Mouse (Mus musculus) heart, adult 8-10 months (tissue): ENCODE results near the gene Rasgef1a. TPM values are rescaled to one million over a fixed set of nuclear protein-coding genes. Genes with fewer than 3 reads are reported as not detected.
A peak's percentile ranks its signal among the peaks of the same experiment; 100 is the strongest.

Source experiments
- DNase-seq: peaks from one replicate; pipeline ENCODE4 v3.0.0; 2022; ENCODE audit warnings: low spot score
- total RNA-seq, 4 experiments: library from RNA; stranded (reverse); gene quantifications; 2 replicates each; pipeline ENCODE4 v1.2.4; 2022

Gene Rasgef1a
- under 1 TPM; 0.35 to 0.69 (median 0.42) TPM for total RNA-seq

GRCm38 (mm10) chr6:118010756-118011615 is at the start of gene Rasgef1a:
TSS of gene Rasgef1a (plus strand) at chr6:118011438.
- no peak for DNase-seq

- no peak for DNase-seq
Measured at GRCm38 (mm10) chr6:117963201-117963600, 48.0 kb upstream of the Rasgef1a start.

- no peak for DNase-seq
Measured at GRCm38 (mm10) chr6:117966729-117967128, 44.5 kb upstream of the Rasgef1a start.

DNA sequence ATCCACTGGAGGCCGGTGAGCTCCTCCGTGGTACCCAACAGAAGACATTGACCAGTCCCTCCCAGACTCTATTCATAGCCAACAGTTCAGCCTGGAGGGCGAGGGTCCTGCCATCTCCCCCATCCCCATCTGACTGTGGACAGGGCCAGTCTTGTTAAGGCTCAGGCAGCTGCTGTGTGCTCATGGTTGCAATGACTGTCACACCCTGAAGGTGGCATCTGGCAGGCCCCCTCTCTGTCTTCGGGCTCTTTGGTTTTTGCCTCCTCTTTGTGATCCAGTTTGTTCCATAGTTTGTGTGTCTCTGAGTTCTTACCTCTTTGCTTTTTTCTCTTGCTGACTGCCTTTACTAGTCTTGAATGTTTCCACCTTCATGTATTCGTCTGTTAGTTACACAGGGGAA is 24.1 kb upstream of the Rasgef1a start:
- DNase-seq = no peak

DNA sequence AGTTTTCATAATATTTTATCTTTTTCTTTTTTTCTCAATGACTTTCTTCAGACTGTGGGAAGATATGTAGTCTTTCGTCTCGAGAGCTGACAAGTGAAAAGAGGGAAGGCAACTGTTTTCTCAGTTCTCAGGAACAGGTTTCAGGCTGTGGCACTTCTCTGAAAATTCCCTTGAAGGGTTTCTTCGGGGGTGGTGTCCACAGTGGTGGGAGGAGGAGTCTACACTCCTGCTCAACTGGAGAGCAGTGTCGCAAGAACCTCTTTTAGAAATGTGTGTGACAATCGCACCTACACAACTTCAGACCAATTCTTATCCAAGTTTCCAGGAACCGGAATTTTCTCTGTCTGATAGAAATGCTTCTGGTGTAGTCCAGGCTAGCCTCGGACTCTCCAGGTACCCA is 22.0 kb upstream of the Rasgef1a start:
- no peak for DNase-seq

DNA sequence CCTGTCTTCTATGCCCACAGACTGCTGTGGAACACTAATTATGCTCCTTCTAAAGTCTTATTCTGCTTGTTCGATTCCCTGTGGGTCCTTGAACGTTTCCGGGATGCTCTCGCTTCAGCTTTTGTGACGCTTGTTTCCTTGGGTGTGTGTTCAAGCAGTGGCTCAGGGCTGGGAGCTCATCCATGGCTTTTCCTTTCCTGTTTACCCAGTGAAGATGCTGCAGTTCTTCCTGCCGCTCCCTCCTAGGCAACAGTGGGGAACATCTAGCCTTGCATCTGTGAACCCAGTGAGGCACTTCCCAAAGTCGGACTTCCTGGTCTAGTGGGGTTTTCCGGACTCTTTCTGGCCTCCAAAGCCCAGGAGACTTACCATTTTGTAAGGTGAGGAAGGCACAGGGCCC is 20.6 kb upstream of the Rasgef1a start:
- no peak for DNase-seq

DNA sequence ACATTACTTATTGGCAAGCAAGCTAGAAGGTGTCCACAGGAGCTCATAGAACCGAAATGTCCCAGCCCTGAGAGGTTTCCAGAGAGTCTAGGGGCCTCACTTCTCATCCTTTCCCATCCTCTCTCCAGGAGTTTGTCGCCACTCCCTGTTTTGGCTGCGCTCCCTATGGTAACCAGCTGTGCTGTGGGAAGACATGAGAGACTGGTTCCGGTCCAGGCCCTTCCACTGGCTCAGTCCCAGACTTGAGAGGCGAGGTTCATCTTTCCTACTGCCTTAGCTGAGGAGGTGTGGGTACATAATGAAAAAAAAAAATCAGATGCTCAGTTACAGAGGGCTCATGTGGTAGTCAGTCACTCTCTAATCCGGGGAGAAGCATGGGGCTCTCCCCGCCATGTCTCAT is 19.9 kb upstream of the Rasgef1a start:
- DNase-seq = peak; percentile 19

GRCm38 (mm10) chr6:117991928-117992327 is 19.3 kb upstream of the Rasgef1a start:
- DNase-seq = no peak

DNA sequence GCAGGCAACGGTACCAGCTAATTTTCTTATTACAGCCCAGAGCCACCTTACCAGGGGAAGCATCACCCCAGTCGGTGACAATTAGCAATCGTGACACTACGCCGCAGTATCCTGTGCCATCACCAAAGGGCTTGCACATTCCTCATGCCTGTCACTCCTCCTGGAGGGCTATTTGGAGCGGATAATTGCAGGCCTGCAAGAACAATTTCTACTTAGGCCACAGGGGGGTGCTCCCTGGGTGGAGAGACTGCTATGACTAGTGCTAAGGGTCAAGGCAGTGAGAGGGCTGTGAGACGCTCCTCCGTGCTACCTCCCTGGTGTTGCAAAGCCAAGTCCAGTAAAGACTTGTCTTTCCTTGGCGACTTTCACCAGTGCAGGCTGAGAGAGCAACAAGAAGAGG is 16.1 kb upstream of the Rasgef1a start:
- DNase-seq = no peak

DNA sequence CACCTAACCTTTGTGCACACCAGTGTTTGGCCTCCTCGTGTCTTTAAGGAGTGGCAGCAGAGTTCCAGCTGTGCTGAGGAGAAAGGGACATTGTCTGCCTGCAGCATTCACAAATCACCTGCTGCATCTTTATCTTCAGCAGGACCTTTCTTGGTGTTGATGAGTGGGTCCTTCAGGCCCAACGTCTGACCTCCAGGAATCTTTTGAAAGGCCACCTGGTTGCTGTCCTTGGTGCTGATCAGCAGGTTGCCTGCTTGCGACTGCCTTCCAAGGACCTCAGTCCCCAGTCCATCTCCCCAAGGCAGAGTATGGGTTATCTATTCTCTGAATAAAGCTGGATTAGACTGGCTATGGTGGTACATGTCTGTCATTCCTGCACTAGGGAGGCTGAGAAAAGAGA is 10.0 kb upstream of the Rasgef1a start:
- no peak for DNase-seq

- DNase-seq = no peak
Measured at GRCm38 (mm10) chr6:118007302-118007701, 3.9 kb upstream of the Rasgef1a start.

GRCm38 (mm10) chr6:118007843-118008539 is 3.2 kb upstream of the Rasgef1a start:
- DNase-seq = peak; percentile 11

GRCm38 (mm10) chr6:118010256-118010655 is 982 bp upstream of the Rasgef1a start:
- no peak for DNase-seq

DNA sequence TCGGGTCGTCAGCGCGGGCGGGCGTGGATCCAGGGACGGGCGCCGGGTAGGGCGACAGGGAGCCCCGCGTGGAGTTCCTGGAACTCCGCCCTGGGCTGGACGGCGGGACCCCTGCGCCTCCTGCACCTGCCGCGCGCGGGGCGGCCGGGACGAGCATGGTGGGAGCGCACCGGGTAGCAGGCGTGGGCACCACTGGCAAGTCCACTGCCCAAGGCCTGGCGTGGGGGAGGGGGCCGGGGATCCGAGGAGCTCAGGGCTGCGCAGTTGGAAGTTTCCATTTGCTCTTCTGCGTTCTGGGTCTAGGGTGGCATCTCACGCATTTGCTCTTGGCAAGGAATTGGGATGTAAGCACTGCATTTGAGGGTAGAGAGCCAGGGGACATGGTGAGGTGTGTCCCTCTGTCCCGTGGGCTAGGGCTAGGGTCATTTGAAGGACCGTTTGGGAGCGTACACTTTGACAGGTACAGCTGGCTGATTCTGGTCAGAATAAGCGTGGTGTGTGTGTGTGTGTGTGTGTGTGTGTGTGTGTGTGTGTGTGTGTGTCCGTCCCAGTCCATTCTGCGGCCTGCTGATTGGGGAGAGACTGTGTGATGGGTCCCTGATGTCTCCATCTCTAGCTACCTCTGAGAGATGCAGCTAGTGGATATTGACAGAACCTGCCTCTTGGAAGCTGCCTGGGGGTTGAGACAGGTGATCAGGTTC is 528 bp downstream of the Rasgef1a start:
- DNase-seq = no peak

GRCm38 (mm10) chr6:118012317-118012700 is 1.1 kb downstream of the Rasgef1a start:
- DNase-seq = no peak

DNA sequence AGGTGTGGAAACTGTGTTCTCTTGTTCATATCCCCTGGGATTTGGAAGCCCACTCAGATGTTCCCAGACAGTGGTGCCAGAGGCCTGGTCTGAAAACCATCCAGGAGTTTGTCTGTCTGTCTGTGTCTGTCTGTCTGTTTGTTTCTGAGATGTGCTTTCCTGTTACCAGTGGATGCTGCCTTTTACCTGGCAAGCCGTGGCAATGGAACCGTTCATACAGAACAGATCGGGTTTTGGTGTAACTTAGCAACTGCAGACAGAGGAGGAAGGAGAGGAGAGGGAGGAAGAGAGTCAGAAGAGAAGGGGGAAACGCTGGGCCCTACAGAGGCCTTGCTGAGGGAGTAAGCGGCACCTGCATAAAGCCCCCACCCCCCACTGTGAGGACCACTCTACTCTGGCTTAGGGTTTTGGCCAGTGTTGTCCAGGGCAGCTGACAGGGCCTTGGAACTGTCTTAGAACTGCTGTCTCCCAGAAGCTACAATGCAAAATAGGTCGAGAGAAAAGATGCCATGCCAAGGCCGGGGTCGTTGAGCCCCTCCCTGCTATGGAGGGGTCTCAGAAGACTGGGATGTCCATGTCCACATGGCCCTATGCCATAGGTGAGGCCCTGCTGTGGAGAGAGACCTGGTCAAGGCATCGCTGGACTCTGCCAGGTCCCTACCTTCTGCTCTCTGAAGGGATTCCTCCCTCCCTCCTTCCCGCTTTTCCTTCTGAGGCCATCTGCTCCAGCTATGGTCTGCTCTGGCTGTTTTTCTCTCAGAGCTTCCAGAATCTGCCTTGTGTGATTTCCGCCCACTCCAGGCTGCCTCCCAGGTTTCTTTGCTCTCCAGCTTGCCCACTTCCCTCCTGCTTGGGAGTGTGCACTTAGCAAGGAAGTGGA is 2.0 kb downstream of the Rasgef1a start:
- DNase-seq = no peak

DNA sequence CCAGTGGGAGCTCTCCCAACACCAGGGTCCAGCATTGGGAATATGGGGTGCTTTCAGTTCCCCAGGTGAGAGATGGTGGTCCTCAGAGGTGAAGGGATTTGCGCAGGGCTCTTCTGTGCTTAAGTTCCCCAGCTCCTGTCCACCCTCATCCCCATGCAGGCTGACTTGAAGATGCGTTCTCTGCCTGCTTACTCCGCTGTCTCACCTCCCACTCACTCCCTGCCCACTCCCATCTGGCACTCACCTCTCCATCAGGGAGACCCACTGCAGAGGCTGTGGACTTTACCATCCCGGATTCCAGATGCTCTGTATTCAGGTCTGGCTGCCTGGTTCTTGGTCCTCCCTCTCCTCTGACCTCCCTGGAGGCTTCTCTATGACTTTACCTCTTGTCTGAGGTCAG is 3.6 kb downstream of the Rasgef1a start:
- DNase-seq = no peak

DNA sequence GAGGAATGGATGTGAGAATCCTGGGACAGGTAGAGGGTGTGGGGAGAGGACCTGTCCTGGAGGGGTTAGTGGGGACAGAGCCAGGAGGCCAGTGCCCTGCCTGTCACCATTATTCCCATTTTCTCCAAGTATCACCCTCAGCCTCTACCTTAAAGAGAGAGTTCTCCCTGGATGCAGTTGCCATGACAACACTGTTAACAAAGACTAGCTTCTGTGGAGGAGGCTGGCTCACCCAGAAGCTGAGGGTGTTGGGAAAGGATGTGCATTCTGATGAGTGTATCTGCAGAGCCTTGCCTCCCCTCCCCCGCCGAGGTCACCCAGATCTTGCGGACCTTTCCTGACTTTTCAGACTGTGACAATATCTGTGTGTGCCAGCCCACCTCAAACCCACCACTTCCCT is 4.7 kb downstream of the Rasgef1a start:
- DNase-seq = no peak

GRCm38 (mm10) chr6:118018666-118019065 is 7.4 kb downstream of the Rasgef1a start:
- no peak for DNase-seq

- no peak for DNase-seq
Measured at GRCm38 (mm10) chr6:118019569-118019968, 8.3 kb downstream of the Rasgef1a start.

DNA sequence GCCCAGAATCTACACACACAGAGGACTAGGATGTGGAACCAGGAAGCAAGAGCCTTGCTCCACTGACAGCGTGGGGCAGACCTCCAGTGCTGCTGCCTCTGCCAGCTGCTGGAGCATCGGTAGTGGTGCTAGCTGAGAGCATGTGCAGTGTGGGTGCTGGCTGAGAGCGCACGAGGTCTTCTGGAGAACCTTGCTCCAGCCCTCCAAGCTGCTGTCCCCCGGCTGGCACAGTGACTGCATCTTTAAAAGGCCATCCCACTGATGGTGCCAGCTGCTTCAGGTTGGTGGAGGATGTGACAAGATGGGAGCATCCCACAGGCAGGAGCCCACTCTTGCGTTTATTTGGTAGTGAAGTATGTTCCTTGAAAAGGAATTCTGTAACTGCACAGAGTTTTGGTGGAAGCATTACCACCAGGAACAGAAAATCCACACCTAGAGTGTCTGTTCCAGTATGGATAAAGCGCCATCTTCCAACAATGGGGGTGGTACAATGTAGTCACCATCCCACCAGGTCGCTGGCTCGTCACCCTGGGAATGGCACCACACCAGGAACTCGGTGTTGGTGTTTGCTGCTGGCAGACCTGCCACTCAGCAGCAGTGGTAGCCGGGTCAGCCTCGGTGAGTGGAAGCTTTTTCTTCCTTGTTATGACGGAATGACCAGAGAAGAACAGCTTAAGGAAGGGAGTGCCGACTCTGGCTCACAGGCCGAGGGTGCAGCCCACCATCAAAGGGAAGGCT is 11.8 kb downstream of the Rasgef1a start:
- no peak for DNase-seq
